Mouse (Mus musculus) embryonic facial prominence, embryonic 10.5 days (tissue): ENCODE data around the gene Slc1a7. TPM values are rescaled to one million over a fixed set of nuclear protein-coding genes. Genes with fewer than 3 reads are reported as not detected.

Experiments
- DNase-seq: peaks from one replicate; pipeline ENCODE4 v3.0.0-alpha.2; 2017; ENCODE audit warnings: low spot score
- H3K27ac ChIP-seq: fragments of 300-500 bp; sonication (generic); replicated peaks from 2 replicates; pipeline ENCODE4 v1.5.1; 2016; ENCODE audit warnings: mild to moderate bottlenecking
- H3K27me3 ChIP-seq: fragments of 300-500 bp; sonication (generic); replicated peaks from 2 replicates; pipeline ENCODE4 v1.6.1; 2016; ENCODE audit warnings: low read depth, mild to moderate bottlenecking; ENCODE audit not compliant: poor library complexity, severe bottlenecking
- H3K36me3 ChIP-seq: fragments of 300-500 bp; sonication (generic); replicated peaks from 2 replicates; pipeline ENCODE4 v1.6.1; 2016; ENCODE audit warnings: mild to moderate bottlenecking, moderate library complexity
- H3K4me1 ChIP-seq: fragments of 300-500 bp; sonication (generic); 2 replicates; pipeline ENCODE4 v1.6.1; 2016
- H3K4me3 ChIP-seq: fragments of 300-500 bp; sonication (generic); 2 replicates; pipeline ENCODE4 v1.5.1; 2016; ENCODE audit warnings: mild to moderate bottlenecking, moderate library complexity
- H3K9me3 ChIP-seq: fragments of 300-500 bp; sonication (generic); 2 replicates; pipeline ENCODE4 v1.6.1; 2016; ENCODE audit warnings: mild to moderate bottlenecking
- WGBS: fragments of 180-500 bp; shearing (Covaris S2); methylation state at CpG from one replicate; pipeline ENCODE4 v1.1.7; 2016; 5-methylcytosine and 5-hydroxymethylcytosine counted together
- polyA plus RNA-seq: library from polyadenylated mRNA; unstranded; fragments of >200 nt; fragmentation: Nextera tagmentation; extraction: Ambion mirVana; gene quantifications from 2 replicates; pipeline ENCODE4 v1.2.1, GENCODE M21; 2016

Slc1a7 gene
- not detected in 2 replicates for polyA plus RNA-seq

GRCm38 (mm10) chr4:107967966-107968682 lies at the start of gene Slc1a7:
TSS of gene Slc1a7 (plus strand) at chr4:107968332.
- no peaks in the 10 kb centered on the region for H3K36me3 ChIP-seq
- H3K27me3 ChIP-seq: no peaks in the 10 kb centered on the region
- H3K27ac ChIP-seq: no peak within 1 kb of the TSS; the same call in 1 of the 2 replicates
- 84% methylated on average over 16 of the region's 16 CpGs for WGBS
- no peaks in the 10 kb centered on the region for H3K9me3 ChIP-seq
- no peak within 1 kb of the TSS for H3K4me3 ChIP-seq
- peaks cover 14% of the 10 kb centered on the region for H3K4me1 ChIP-seq
- DNase-seq: no peak

GRCm38 (mm10) chr4:107920336-107920735 lies 47.8 kb upstream of the Slc1a7 start:
- Histone ChIP-seq H3K9me3 (no peaks in the 10 kb centered on the region), H3K4me1 (peaks cover 16% of the 10 kb centered on the region), H3K27me3 (no peaks in the 10 kb centered on the region), H3K36me3 (peaks cover 7% of the 10 kb centered on the region; the same call in 1 of the 2 replicates), H3K27ac (no peak overlapping the region), H3K4me3 (no peak overlapping the region)
- DNase-seq: no peak
- 94% methylated on average over 2 of the region's 2 CpGs for WGBS

- Histone ChIP-seq H3K4me1 (peaks cover 16% of the 10 kb centered on the region), H3K27ac (no peak overlapping the region), H3K36me3 (peaks cover 7% of the 10 kb centered on the region; the same call in 1 of the 2 replicates), H3K4me3 (no peak overlapping the region), H3K9me3 (no peaks in the 10 kb centered on the region), H3K27me3 (no peaks in the 10 kb centered on the region)
- no peak for DNase-seq
- WGBS: 90% methylated on average over 8 of the region's 8 CpGs
Measured at GRCm38 (mm10) chr4:107921152-107921695, 46.9 kb upstream of the Slc1a7 start.

- 73% methylated on average over 4 of the region's 4 CpGs for WGBS
- H3K27me3 ChIP-seq: no peaks in the 10 kb centered on the region
- peaks cover 7% of the 10 kb centered on the region; the same call in 1 of the 2 replicates for H3K36me3 ChIP-seq
- H3K4me1 ChIP-seq: peaks cover 16% of the 10 kb centered on the region
- H3K4me3 ChIP-seq: peak overlapping the region; percentile 65; the same call in 1 of the 2 replicates
- H3K27ac ChIP-seq: no peak overlapping the region
- no peak for DNase-seq
- H3K9me3 ChIP-seq: no peaks in the 10 kb centered on the region
Measured at GRCm38 (mm10) chr4:107921952-107922351, 46.2 kb upstream of the Slc1a7 start.

- 2% methylated on average over 38 of the region's 38 CpGs for WGBS
- H3K27me3 ChIP-seq: no peaks in the 10 kb centered on the region
- H3K9me3 ChIP-seq: no peaks in the 10 kb centered on the region
- H3K27ac ChIP-seq: peak within 1 kb of the TSS; percentile 85
- DNase-seq: peak; percentile 97
- H3K4me1 ChIP-seq: peaks cover 16% of the 10 kb centered on the region
- H3K36me3 ChIP-seq: peaks cover 7% of the 10 kb centered on the region; the same call in 1 of the 2 replicates
- H3K4me3 ChIP-seq: peak within 1 kb of the TSS; percentile 65
Measured at GRCm38 (mm10) chr4:107923145-107923802, 44.9 kb upstream of the Slc1a7 start, which contains the start of gene Cpt2. TSS of gene Cpt2 (minus strand) at chr4:107923610.

- peak overlapping the region; percentile 85 for H3K27ac ChIP-seq
- peaks cover 16% of the 10 kb centered on the region for H3K4me1 ChIP-seq
- peaks cover 5% of the 10 kb centered on the region; the same call in 1 of the 2 replicates for H3K36me3 ChIP-seq
- no peaks in the 10 kb centered on the region for H3K9me3 ChIP-seq
- peak overlapping the region; percentile 65 for H3K4me3 ChIP-seq
- H3K27me3 ChIP-seq: no peaks in the 10 kb centered on the region
- WGBS: 51% methylated on average over 7 of the region's 7 CpGs
- DNase-seq: no peak
Measured at GRCm38 (mm10) chr4:107923803-107924194, 44.3 kb upstream of the Slc1a7 start.

- H3K9me3 ChIP-seq: no peaks in the 10 kb centered on the region
- H3K27ac ChIP-seq: no peak overlapping the region
- DNase-seq: no peak
- H3K27me3 ChIP-seq: no peaks in the 10 kb centered on the region
- WGBS: 72% methylated on average over 2 of the region's 2 CpGs
- H3K36me3 ChIP-seq: no peaks in the 10 kb centered on the region
- no peak overlapping the region for H3K4me3 ChIP-seq
- H3K4me1 ChIP-seq: no peaks in the 10 kb centered on the region
Measured at GRCm38 (mm10) chr4:107928269-107928668, 39.9 kb upstream of the Slc1a7 start.

- Histone ChIP-seq H3K4me1 (no peaks in the 10 kb centered on the region), H3K27me3 (no peaks in the 10 kb centered on the region), H3K27ac (no peak overlapping the region), H3K4me3 (no peak overlapping the region), H3K36me3 (no peaks in the 10 kb centered on the region), H3K9me3 (no peaks in the 10 kb centered on the region)
- DNase-seq: no peak
- WGBS: 83% methylated on average over 2 of the region's 2 CpGs
Measured at GRCm38 (mm10) chr4:107928726-107929125, 39.4 kb upstream of the Slc1a7 start.

- no peaks in the 10 kb centered on the region for H3K9me3 ChIP-seq
- WGBS: 80% methylated on average over 3 of the region's 3 CpGs
- no peak for DNase-seq
Measured at GRCm38 (mm10) chr4:107931453-107931852, 36.7 kb upstream of the Slc1a7 start.

GRCm38 (mm10) chr4:107933239-107933638 lies 34.9 kb upstream of the Slc1a7 start:
- DNase-seq: no peak
- no peaks in the 10 kb centered on the region for H3K4me1 ChIP-seq
- WGBS: 80% methylated on average over 8 of the region's 8 CpGs
- H3K27ac ChIP-seq: no peak overlapping the region
- H3K27me3 ChIP-seq: no peaks in the 10 kb centered on the region
- no peaks in the 10 kb centered on the region for H3K9me3 ChIP-seq
- no peak overlapping the region for H3K4me3 ChIP-seq
- no peaks in the 10 kb centered on the region for H3K36me3 ChIP-seq

More at GRCm38 (mm10) chr4:107931453-107931852, 36.7 kb upstream of the Slc1a7 start:
- Histone ChIP-seq H3K36me3 (no peaks in the 10 kb centered on the region), H3K27me3 (no peaks in the 10 kb centered on the region), H3K4me3 (no peak overlapping the region), H3K27ac (no peak overlapping the region), H3K4me1 (no peaks in the 10 kb centered on the region)

GRCm38 (mm10) chr4:107935254-107935653 lies 32.9 kb upstream of the Slc1a7 start:
- Histone ChIP-seq H3K27me3 (no peaks in the 10 kb centered on the region), H3K4me1 (no peaks in the 10 kb centered on the region), H3K9me3 (no peaks in the 10 kb centered on the region), H3K36me3 (no peaks in the 10 kb centered on the region), H3K4me3 (no peak overlapping the region), H3K27ac (no peak overlapping the region)
- WGBS: 81% methylated on average over 3 of the region's 3 CpGs
- no peak for DNase-seq

- H3K4me1 ChIP-seq: no peaks in the 10 kb centered on the region
- no peak overlapping the region for H3K4me3 ChIP-seq
- peak; percentile 74 for DNase-seq
- no peaks in the 10 kb centered on the region for H3K27me3 ChIP-seq
- 28% methylated on average over 6 of the region's 6 CpGs for WGBS
- no peak overlapping the region for H3K27ac ChIP-seq
- no peaks in the 10 kb centered on the region for H3K36me3 ChIP-seq
- H3K9me3 ChIP-seq: no peaks in the 10 kb centered on the region
Measured at GRCm38 (mm10) chr4:107937338-107937737, 30.8 kb upstream of the Slc1a7 start.
